Mouse (Mus musculus): ENCODE measurements around the gene Fgb.

Gene Fgb

DNA sequence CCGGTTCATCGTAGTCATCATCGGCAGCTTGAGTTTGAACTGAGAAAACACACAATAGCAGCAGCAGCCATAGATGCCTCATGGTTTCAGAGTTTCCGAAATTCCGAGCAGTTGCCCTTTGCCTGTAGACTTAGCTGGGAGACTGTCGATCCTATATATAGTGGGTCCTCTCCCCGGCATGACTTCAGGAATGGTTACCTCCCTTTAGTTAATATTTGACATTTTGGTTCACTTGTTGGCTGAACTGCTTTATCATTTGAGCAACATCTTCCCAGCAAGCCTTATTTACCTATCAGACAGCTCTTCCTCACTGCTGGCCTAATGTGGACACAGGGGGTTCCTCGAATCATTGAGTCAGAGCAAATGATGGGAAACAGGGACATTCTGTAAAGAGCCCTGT lies at the start of gene Fgb:
Gene Fgb (minus strand): TSS at position 184 of the 400 bp plus-strand sequence.
- DNase-seq (ENCODE audit: extremely low read depth, low read depth), result no peak

- DNase-seq (ENCODE audit: extremely low read depth, low read depth), result no peak
Observed at GRCm38 (mm10) chr3:83099139-83099538, 49.5 kb upstream of the Fgb start.

GRCm38 (mm10) chr3:83098546-83099034 lies 48.9 kb upstream of the Fgb start:
- DNase-seq (ENCODE audit: extremely low read depth, low read depth), result no peak

- DNase-seq (ENCODE audit: extremely low read depth, low read depth), result no peak
Observed at GRCm38 (mm10) chr3:83097586-83097985, 47.9 kb upstream of the Fgb start.

DNA sequence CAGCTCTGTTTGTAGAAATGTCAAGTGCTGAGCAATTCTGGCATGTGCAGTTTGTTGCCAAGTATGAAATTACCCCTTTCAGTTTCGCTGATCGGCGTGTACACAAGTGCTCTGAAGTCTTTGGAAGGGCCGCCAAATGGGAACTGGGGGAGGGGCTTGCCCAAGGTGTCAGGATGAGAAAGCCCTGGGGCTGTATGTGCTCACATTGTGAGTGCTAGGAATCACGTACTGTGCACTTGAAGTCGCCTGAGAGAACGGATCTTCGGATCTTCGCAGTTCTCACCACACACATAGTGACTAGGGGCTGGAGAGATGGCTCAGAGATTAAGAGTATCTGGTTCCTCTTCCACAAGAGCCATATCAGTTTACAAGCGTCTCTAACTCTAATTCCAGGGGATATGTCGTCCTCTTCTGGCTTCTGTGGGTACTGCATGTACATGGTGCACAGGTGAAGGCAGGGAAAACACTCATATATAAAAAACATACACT lies 30.9 kb upstream of the Fgb start:
- DNase-seq (ENCODE audit: extremely low read depth, low read depth), result peak; percentile 73

GRCm38 (mm10) chr3:83076563-83076962 lies 26.9 kb upstream of the Fgb start:
- DNase-seq (ENCODE audit: extremely low read depth, low read depth), result no peak

GRCm38 (mm10) chr3:83070231-83070630 lies 20.6 kb upstream of the Fgb start:
- no peak for DNase-seq (ENCODE audit: extremely low read depth, low read depth)

DNA sequence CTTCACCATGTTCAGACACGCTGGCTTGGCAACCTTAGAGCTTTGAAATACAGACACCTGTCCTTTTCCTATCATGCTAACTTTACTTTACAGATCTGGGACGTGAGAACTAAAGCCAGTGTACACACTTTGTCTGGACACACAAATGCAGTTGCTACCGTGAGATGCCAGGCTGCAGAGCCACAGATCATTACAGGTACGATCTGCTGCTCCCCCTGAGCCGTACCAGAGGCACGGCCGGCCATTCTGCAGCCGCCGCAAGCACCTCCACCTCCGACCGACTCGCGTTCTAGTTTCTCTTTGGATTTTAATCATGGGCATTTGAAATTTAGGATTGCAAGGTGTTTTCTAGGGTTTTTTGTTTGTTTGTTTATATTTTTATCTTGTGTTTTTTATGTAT lies 19.2 kb upstream of the Fgb start:
- no peak for DNase-seq (ENCODE audit: extremely low read depth, low read depth)

GRCm38 (mm10) chr3:83067920-83068319 lies 18.3 kb upstream of the Fgb start:
- no peak for DNase-seq (ENCODE audit: extremely low read depth, low read depth)

- no peak for DNase-seq (ENCODE audit: extremely low read depth, low read depth)
Observed at GRCm38 (mm10) chr3:83057046-83057445, 7.4 kb upstream of the Fgb start.

DNA sequence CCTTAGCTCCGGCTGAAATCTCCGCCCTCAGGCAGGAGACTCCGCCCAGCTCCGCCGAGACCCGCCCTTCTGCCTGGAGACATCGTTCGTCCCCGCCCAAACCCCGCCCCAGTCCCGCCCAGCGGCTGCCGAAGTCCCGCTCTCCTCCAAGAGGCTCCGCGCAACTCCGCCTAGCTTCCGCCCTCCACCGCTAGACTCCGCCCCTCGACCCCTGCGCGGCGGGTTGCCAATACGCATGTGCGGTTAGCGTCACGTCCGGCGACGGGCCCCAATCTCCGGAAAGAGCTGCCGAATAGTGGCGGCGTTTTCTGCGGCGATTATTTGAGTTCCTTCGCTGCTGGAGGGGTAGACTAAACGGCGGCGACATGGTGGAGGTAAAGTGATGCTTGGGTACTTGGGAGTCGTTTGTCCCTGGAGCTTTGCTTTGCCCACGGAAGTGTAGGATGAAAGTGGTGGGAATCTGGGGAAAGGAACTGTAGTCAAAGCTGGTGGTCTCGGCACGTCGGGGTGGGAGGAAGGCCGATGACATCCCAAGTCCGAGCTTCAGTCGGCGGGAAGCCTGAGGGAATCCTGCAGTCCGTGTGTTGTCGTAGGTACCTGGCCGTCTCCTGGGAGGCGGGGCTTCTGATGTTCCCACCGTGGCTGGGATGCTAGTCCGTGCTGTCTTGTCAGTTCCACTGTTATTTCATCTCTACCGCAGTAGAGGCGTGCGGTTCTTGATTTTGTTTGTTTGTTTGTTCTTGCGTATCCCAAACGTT lies 5.8 kb upstream of the Fgb start, which contains the start of gene Plrg1:
Gene Plrg1 (plus strand): TSS at position 242 of the 758 bp plus-strand sequence.
- peak; percentile 85 for DNase-seq (ENCODE audit: extremely low read depth, low read depth)

DNA sequence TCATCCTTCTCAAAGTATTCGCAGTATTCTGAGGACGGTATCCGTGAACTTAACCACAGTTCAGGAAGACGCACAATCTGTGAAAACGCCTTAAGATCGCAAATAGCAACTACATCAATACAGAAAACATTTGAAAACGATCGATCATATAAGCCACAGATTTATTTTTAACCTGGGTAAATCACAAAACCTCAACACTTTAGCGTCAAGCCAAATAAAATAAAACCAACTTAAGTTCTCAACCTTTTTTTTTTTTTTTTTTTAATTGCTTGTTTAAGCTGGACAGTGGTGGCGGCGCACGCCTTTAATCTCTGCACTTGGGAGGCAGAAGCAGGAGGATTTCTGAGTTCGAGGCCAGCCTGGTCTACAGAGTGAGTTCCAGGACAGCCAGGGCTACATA lies 5.1 kb upstream of the Fgb start:
- peak; percentile 41 for DNase-seq (ENCODE audit: extremely low read depth, low read depth)

GRCm38 (mm10) chr3:83053758-83054157 lies 4.1 kb upstream of the Fgb start:
- peak; percentile 58 for DNase-seq (ENCODE audit: extremely low read depth, low read depth)

DNA sequence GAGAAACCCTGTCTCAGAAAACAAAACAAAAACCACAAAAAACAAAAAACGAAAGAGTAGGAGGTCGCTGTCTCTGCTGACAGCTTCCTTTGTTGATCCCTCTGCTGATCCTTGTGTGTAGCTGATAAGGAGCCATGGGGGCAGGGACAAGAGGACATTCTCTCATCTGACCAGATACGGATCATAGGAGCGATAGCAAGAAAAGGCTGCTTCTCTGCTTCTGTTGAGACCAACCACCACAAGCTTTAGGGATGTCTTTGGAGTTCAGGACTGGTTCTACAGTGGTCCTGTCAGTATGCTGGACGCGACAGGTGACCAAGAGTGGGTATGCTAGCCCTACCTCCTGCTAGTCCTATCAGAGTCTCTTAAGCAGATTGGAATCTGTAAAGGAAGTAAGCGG lies 3.5 kb upstream of the Fgb start:
- no peak for DNase-seq (ENCODE audit: extremely low read depth, low read depth)

DNA sequence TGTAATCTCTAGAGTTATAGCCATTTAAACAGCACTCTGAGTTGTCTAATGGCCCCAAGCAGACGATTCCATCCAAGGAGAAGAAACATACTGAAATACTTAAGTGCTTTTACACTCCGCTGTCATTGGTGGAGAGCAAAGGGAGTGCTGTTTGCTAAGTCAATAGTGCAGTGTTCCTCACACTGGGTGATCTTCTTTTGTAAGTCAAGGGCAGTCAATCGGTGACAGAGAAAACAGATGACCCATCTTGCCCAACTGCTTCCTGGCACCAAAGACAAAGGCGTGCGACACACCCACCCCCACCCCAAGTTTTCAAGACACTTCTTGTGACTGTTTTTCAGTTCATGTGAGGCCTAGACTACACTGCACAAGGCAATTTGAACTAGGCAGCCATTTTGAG lies 2.4 kb upstream of the Fgb start:
- no peak for DNase-seq (ENCODE audit: extremely low read depth, low read depth)

DNA sequence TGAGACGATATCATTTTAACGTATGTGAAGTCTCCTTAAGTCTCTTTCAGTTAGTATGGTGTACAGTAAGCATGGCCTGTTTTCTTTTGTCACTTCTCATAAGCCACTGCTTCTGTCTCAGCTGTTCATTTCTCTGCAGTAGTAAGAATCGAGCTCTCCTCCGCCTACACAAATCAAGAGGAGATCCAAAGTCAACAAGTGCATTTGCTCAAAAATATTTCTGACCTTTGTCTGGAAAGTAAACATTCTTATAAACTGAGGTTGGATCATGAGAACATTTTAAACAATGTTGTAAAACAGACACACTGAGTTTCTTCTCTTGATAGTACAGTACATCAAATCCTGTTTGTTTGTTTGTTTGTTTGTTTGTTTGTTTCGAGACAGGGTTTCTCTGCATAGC lies 998 bp upstream of the Fgb start:
- no peak for DNase-seq (ENCODE audit: extremely low read depth, low read depth)

- DNase-seq (ENCODE audit: extremely low read depth, low read depth), result no peak
Observed at GRCm38 (mm10) chr3:83046649-83047048, 3.0 kb downstream of the Fgb start.

GRCm38 (mm10) chr3:83042451-83042850 lies 7.2 kb downstream of the Fgb start:
- no peak for DNase-seq (ENCODE audit: extremely low read depth, low read depth)

GRCm38 (mm10) chr3:83039666-83040065 lies 10.0 kb downstream of the Fgb start:
- no peak for DNase-seq (ENCODE audit: extremely low read depth, low read depth)

GRCm38 (mm10) chr3:83038865-83039264 lies 10.8 kb downstream of the Fgb start:
- DNase-seq (ENCODE audit: extremely low read depth, low read depth), result no peak

GRCm38 (mm10) chr3:83033801-83034200 lies 15.9 kb downstream of the Fgb start:
- no peak for DNase-seq (ENCODE audit: extremely low read depth, low read depth)

DNA sequence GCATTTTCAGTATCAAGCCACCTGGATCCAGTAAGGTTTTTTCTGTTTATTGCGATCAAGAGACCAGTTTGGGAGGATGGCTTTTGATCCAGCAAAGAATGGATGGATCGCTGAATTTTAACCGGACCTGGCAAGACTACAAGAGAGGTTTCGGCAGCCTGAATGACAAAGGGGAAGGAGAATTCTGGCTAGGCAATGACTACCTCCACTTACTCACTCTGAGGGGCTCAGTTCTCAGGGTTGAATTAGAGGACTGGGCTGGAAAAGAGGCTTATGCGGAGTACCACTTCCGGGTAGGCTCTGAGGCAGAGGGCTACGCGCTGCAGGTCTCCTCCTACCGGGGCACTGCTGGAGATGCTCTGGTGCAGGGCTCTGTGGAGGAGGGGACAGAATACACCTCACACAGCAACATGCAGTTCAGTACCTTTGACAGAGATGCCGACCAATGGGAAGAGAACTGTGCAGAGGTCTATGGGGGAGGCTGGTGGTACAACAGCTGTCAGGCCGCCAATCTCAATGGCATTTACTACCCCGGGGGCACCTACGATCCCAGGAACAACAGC lies 16.8 kb downstream of the Fgb start:
- no peak for DNase-seq (ENCODE audit: extremely low read depth, low read depth)

DNA sequence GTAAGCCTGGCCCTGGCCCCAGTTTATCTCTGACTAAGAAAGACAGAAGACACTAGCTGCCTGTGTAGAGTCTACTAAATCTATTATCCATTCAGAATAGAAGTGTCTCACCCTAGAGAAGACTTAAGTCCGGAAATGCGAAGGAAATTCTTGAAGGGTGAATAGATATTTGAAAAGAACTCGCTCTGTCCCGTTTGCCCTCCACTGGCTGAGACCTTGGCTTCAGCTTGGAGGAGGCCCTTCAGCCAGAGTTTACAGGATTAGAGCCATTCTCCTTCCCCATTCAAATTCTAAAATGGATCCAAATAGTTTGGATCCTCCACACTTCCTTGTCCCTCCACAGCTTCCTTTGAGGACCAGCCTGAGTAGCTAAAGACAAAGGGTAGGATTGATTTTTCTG lies 19.3 kb downstream of the Fgb start:
- DNase-seq (ENCODE audit: extremely low read depth, low read depth), result no peak

All from MEL-GATA-1-ER (cell line).